ENCODE assay signal across 9 mouse cellular contexts in genomic region chrX:151055559-151055958, GRCm38 (mm10). TPM values are rescaled to one million over a fixed set of nuclear protein-coding genes. Genes with fewer than 3 reads are reported as not detected.
DNase-seq lines count a peak whose midpoint lies in the region; ATAC-seq lines count a peak whose summit lies in the region.
"Had no signal": no experiment of that assay in that cellular context is flagged by ENCODE, and none has a peak within 500 bp of the region (broad histone marks: within the 10 kb centered on the region; RNA-seq: fewer than 3 reads in every experiment).

No protein-coding gene starts in this region.

- H3K4me2 ChIP-seq in embryonic facial prominence, embryonic 14.5 days (ENCODE audit: low read depth, low read length), result no peak overlapping the region

- no peaks in the 10 kb centered on the region for H3K36me3 ChIP-seq in embryonic facial prominence, embryonic 14.5 days (ENCODE audit: control insufficient read depth, insufficient read depth, low read length)

- no peak overlapping the region for H3K4me3 ChIP-seq in embryonic facial prominence, embryonic 14.5 days (ENCODE audit: low read depth, low read length)

- H3K27me3 ChIP-seq in embryonic facial prominence, embryonic 14.5 days (replicated peaks; ENCODE audit: control insufficient read depth, insufficient read depth, low read length), result no peaks in the 10 kb centered on the region

- DNase-seq in frontal cortex, postnatal 14 days (ENCODE audit: low spot score in 2 of 2), result no peak
- DNase-seq in embryonic facial prominence, embryonic 14.5 days (ENCODE audit: low spot score), result peak; percentile 30
- peak; percentile 19 for DNase-seq in kidney, adult 9 months
- peak; percentile 44 for DNase-seq in lung, postnatal 36 days
- no peak for DNase-seq in neural tube, embryonic 10.5 days (ENCODE audit: extremely low spot score, low spot score)
- no peak for DNase-seq in spleen, postnatal 4 days (ENCODE audit: low spot score in 2 of 2)
- DNase-seq in natural killer cell, adult 2 months (ENCODE audit: low spot score in 2 of 2), result no peak

- 0 out of 2 replicates have a peak, but pooled peaks cover 7% of the 10 kb centered on the region for H3K4me1 ChIP-seq in embryonic facial prominence, embryonic 14.5 days (ENCODE audit: control insufficient read depth, insufficient read depth, low read length)

- no peak overlapping the region for H3K27ac ChIP-seq in embryonic facial prominence, embryonic 14.5 days (replicated peaks; ENCODE audit: low read depth, low read length)
- H3K27ac ChIP-seq: macrophage had no signal

- 15% methylated on average over 1 of the region's 1 CpGs for WGBS in embryonic facial prominence, embryonic 14.5 days

- H3K9me3 ChIP-seq in embryonic facial prominence, embryonic 14.5 days (ENCODE audit: control insufficient read depth, low read length), result no peaks in the 10 kb centered on the region

- ATAC-seq in frontal cortex, adult (ENCODE audit: low TSS enrichment), result peak; percentile 52; the same call in 1 of the 2 replicates
- no peak for ATAC-seq in embryonic facial prominence, embryonic 14.5 days (ENCODE audit: low read depth)

- H3K9ac ChIP-seq in embryonic facial prominence, embryonic 14.5 days (ENCODE audit: low read depth, low read length), result no peak overlapping the region

RNA-seq across cellular contexts. Expression of gene Fgd1, which starts 9.6 kb away (rescaled TPM):
- 11.9 and 13.2 TPM in 2 replicates for polyA plus RNA-seq in embryonic facial prominence, embryonic 14.5 days (2014; fragmentation: Nextera tagmentation; extraction: Ambion mirVana)

RNA-seq across cellular contexts. Expression of gene Gnl3l, which starts 38.4 kb away (rescaled TPM):
- polyA plus RNA-seq in embryonic facial prominence, embryonic 14.5 days (2014; fragmentation: Nextera tagmentation; extraction: Ambion mirVana), result 24.0 and 24.7 TPM in 2 replicates

RNA-seq across cellular contexts. Expression of gene Tsr2, which starts 40.8 kb away (rescaled TPM):
- polyA plus RNA-seq in embryonic facial prominence, embryonic 14.5 days (2014; fragmentation: Nextera tagmentation; extraction: Ambion mirVana), result 35.8 and 38.3 TPM in 2 replicates

Comparison
In these comparisons a context has a peak if more than half of its experiments do, and no peak if none do; other contexts are left out.
1. DNase-seq: peak in embryonic facial prominence, embryonic 14.5 days (single experiment), kidney, adult 9 months (single experiment) and lung, postnatal 36 days (single experiment); none in frontal cortex, postnatal 14 days (0 of 2), neural tube, embryonic 10.5 days (single experiment), spleen, postnatal 4 days (0 of 2) and natural killer cell, adult 2 months (0 of 2).